Mouse (Mus musculus) myocyte (in vitro differentiated cells): ENCODE measurements at regions not wholly inside any gene's neighbourhood (a gene's known extent, or its start where the extent isn't known, plus 50 kb on each side); places are given as distances from the start of the nearest gene placed in this dataset.
"Not testable (repeated sequence)": the region's sequence is repeated elsewhere in the genome, so short reads cannot be mapped to it uniquely, and the experiment has no call there.

Experiments used
- H3K27me3 ChIP-seq: one replicate; pipeline ENCODE4 v1.6.1; 2011; ENCODE audit not compliant: control insufficient read depth, insufficient read depth, insufficient read length
- H3K36me3 ChIP-seq: one replicate; pipeline ENCODE4 v1.6.1; 2011; ENCODE audit not compliant: control insufficient read depth, insufficient read depth
- H3K4me2 ChIP-seq: one replicate; pipeline ENCODE4 v1.6.1; 2011; ENCODE audit warnings: low read depth, control low read depth
- H3K4me3 ChIP-seq: one replicate; pipeline ENCODE4 v1.5.1; 2011; ENCODE audit warnings: mild to moderate bottlenecking, control low read depth, moderate library complexity
- H3K79me2 ChIP-seq: one replicate; pipeline ENCODE4 v1.6.1; 2011; ENCODE audit not compliant: control insufficient read depth, insufficient read depth
- H3ac ChIP-seq: one replicate; pipeline ENCODE4 v1.6.1; 2011; ENCODE audit not compliant: control insufficient read depth, insufficient read length
- CEBPB ChIP-seq: IDR thresholded peaks from 2 replicates; pipeline ENCODE4 v1.6.1; 2011; ENCODE audit warnings: mild to moderate bottlenecking, moderate library complexity; ENCODE audit not compliant: poor library complexity, insufficient read depth, severe bottlenecking
- E2F4 ChIP-seq: IDR thresholded peaks from one replicate; pipeline ENCODE4 v1.6.1; 2011; ENCODE audit warnings: mild to moderate bottlenecking, control low read depth, moderate library complexity; ENCODE audit not compliant: insufficient read depth
- MAX ChIP-seq: IDR thresholded peaks from one replicate; pipeline ENCODE4 v1.6.1; 2011; ENCODE audit warnings: low read depth, mild to moderate bottlenecking, control low read depth
- MYOD1 ChIP-seq, 3 experiments: IDR thresholded peaks; one replicate each; pipeline ENCODE4 v1.6.1; 2011; ENCODE audit warnings: control low read depth in 2 of 3, low read depth in 2 of 3, mild to moderate bottlenecking in 2 of 3, moderate library complexity in 1 of 3; ENCODE audit not compliant: insufficient read length in 2 of 3, control insufficient read depth in 1 of 3
- MYOG ChIP-seq, 3 experiments: IDR thresholded peaks; one replicate each; pipeline ENCODE4 v1.6.1; 2011; ENCODE audit warnings: control low read depth in 2 of 3, low read depth in 2 of 3, mild to moderate bottlenecking in 2 of 3; ENCODE audit not compliant: insufficient read length in 2 of 3, control insufficient read depth in 1 of 3, insufficient read depth in 1 of 3
- POLR2A ChIP-seq: IDR thresholded peaks from one replicate; pipeline ENCODE4 v1.6.1; 2011; ENCODE audit warnings: low read depth, mild to moderate bottlenecking, control low read depth, moderate library complexity; ENCODE audit not compliant: insufficient read length
- POLR2AphosphoS2 ChIP-seq: IDR thresholded peaks from one replicate; pipeline ENCODE4 v1.6.1; 2011; ENCODE audit warnings: low read depth, control low read depth; ENCODE audit not compliant: insufficient read length
- REST ChIP-seq: IDR thresholded peaks from one replicate; pipeline ENCODE4 v1.6.1; 2011; ENCODE audit warnings: mild to moderate bottlenecking, control low read depth, moderate library complexity; ENCODE audit not compliant: insufficient read depth, insufficient read length
- SRF ChIP-seq: IDR thresholded peaks from one replicate; pipeline ENCODE4 v1.6.1; 2011; ENCODE audit warnings: low read depth; ENCODE audit not compliant: control insufficient read depth, insufficient read length
- TCF12 ChIP-seq: IDR thresholded peaks from one replicate; pipeline ENCODE4 v1.6.1; 2011; ENCODE audit warnings: mild to moderate bottlenecking, control low read depth; ENCODE audit not compliant: poor library complexity, insufficient read depth, severe bottlenecking
- TCF3 ChIP-seq: IDR thresholded peaks from one replicate; pipeline ENCODE4 v1.6.1; 2011; ENCODE audit warnings: low read depth, control low read depth; ENCODE audit not compliant: insufficient read length
- USF1 ChIP-seq: IDR thresholded peaks from one replicate; pipeline ENCODE4 v1.6.1; 2011; ENCODE audit warnings: low read depth, mild to moderate bottlenecking, control low read depth, moderate library complexity

- no peak overlapping the region for H3ac ChIP-seq
- H3K79me2 ChIP-seq, result no peaks in the 10 kb centered on the region
- no peaks in the 10 kb centered on the region for H3K36me3 ChIP-seq
- H3K4me2 ChIP-seq, result no peak overlapping the region
- TF ChIP-seq TCF12 (no peak), USF1 (no peak), POLR2AphosphoS2 (no peak), MYOD1 (IDR thresholded peaks at IDR 0.05; ENCODE audit: control insufficient read depth in 1 of 3, insufficient read length in 2 of 3, low read depth in 2 of 3) (no peak), POLR2A (no peak)
- no peak overlapping the region for H3K4me3 ChIP-seq
- H3K27me3 ChIP-seq, result no peaks in the 10 kb centered on the region
Observed at GRCm38 (mm10) chr15:8780371-8780866, 69.9 kb upstream of the Slc1a3 start.

DNA sequence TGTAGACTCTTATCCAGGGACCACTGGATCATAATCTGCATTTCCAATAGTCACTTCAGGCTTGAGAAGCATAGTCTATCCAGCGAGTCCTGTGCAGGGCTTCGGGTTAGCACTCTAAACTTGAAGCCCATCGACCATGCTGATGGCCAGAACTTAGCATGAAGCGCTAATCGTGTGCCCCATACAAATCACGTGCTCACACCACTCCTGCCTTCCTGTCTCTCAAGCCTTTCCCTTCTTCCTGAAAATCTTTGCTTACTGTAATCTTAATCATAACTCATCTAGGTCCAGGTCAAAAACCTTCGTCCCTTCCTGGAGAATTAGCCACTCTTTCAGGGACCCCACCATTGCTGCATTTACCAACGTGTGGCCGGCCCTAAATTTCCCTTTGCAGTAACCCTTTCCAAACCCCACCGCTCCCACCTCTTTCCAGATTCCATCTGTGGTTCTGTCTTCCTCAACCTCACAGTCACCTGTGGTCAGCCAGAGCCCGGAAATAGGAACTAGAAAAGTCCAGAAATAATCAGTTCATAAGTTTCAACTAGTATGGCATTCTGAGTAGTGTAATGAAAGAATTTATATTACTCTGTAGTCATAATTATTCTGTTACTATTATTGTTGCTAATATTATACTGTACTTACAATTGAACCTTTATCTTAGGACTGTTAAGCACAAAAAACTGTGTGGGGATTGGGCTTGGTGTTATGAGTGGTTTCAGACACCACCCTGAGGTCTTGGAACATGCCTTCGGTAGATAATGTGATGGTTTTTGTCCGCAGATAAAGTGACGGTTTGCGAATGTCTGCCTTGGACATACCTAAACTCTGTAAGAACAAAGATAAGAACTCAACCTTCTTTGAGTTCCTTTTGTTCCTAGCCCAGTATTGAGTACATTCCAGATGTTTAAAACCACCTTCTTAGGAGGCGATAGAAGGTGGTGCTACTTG lies 57.3 kb upstream of the Slc1a3 start:
- no peak for TF ChIP-seq E2F4
- TF ChIP-seq REST, result no peak
- no peak for TF ChIP-seq TCF12
- TF ChIP-seq POLR2AphosphoS2, result no peak
- TF ChIP-seq POLR2A, result no peak
- no peak for TF ChIP-seq MYOD1 (IDR thresholded peaks at IDR 0.05; ENCODE audit: control insufficient read depth in 1 of 3, insufficient read length in 2 of 3, low read depth in 2 of 3)
- TF ChIP-seq SRF, result no peak
- TF ChIP-seq CEBPB, result no peak
- no peak for TF ChIP-seq TCF3
- no peak for TF ChIP-seq USF1
- no peak for TF ChIP-seq MAX
- no peak for TF ChIP-seq MYOG (IDR thresholded peaks at IDR 0.05; ENCODE audit: control insufficient read depth in 1 of 3, insufficient read depth in 1 of 3, insufficient read length in 2 of 3, low read depth in 2 of 3)
- Histone ChIP-seq H3K36me3 (no peaks in the 10 kb centered on the region), H3K4me2 (no peak overlapping the region), H3K27me3 (no peaks in the 10 kb centered on the region), H3K79me2 (no peaks in the 10 kb centered on the region), H3ac (no peak overlapping the region), H3K4me3 (no peak overlapping the region)

DNA sequence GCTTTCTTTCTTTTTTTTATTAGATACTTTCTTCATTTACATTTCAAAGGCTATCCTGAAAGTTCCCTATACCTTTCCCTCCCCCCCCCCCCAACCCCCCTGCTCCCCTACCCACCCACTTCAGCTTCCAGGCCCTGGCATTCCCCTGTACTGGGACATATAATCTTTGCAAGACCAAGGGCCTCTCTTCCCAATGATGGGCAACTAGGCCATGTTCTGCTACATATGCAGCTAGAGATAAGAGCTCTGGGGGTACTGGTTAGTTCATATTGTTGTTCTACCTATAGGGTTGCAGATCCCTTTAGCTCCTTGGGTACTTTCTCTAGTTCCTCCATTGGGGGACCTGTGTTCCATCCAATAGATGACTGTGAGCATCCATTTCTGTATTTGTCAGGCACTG lies 55.6 kb upstream of the Slc1a3 start:
- not testable (repeated sequence) for H3K36me3 ChIP-seq, H3ac ChIP-seq, H3K27me3 ChIP-seq, H3K4me2 ChIP-seq, H3K79me2 ChIP-seq, H3K4me3 ChIP-seq

- H3K4me2 ChIP-seq, result no peak overlapping the region
- H3K27me3 ChIP-seq, result no peaks in the 10 kb centered on the region
- no peaks in the 10 kb centered on the region for H3K36me3 ChIP-seq
- H3ac ChIP-seq, result no peak overlapping the region
- no peaks in the 10 kb centered on the region for H3K79me2 ChIP-seq
- TF ChIP-seq POLR2AphosphoS2, result no peak
- TF ChIP-seq CEBPB, result no peak
- TF ChIP-seq REST, result no peak
- no peak for TF ChIP-seq E2F4
- no peak for TF ChIP-seq MAX
- no peak for TF ChIP-seq MYOG (IDR thresholded peaks at IDR 0.05; ENCODE audit: control insufficient read depth in 1 of 3, insufficient read depth in 1 of 3, insufficient read length in 2 of 3, low read depth in 2 of 3)
- no peak for TF ChIP-seq SRF
- TF ChIP-seq TCF12, result no peak
- no peak for TF ChIP-seq MYOD1 (IDR thresholded peaks at IDR 0.05; ENCODE audit: control insufficient read depth in 1 of 3, insufficient read length in 2 of 3, low read depth in 2 of 3)
- no peak for TF ChIP-seq USF1
- TF ChIP-seq POLR2A, result no peak
- TF ChIP-seq TCF3, result no peak
- H3K4me3 ChIP-seq, result no peak overlapping the region
Observed at GRCm38 (mm10) chr15:8761741-8762271, 51.2 kb upstream of the Slc1a3 start.

- H3K27me3 ChIP-seq, result no peaks in the 10 kb centered on the region
- no peak overlapping the region for H3K4me3 ChIP-seq
- TF ChIP-seq POLR2A (no peak), REST (no peak), POLR2AphosphoS2 (no peak), MYOD1 (IDR thresholded peaks at IDR 0.05; ENCODE audit: control insufficient read depth in 1 of 3, insufficient read length in 2 of 3, low read depth in 2 of 3) (no peak), USF1 (no peak), SRF (no peak), TCF12 (no peak)
- no peaks in the 10 kb centered on the region for H3K36me3 ChIP-seq
- H3ac ChIP-seq, result no peak overlapping the region
- no peaks in the 10 kb centered on the region for H3K79me2 ChIP-seq
- H3K4me2 ChIP-seq, result no peak overlapping the region
Observed at GRCm38 (mm10) chr15:8761132-8761531, 50.6 kb upstream of the Slc1a3 start.
